Mouse (Mus musculus): ENCODE results near the gene Ubxn6. TPM values are rescaled to one million over a fixed set of nuclear protein-coding genes. Genes with fewer than 3 reads are reported as not detected.
A peak's percentile ranks its signal among the peaks of the same experiment; 100 is the strongest.

Ubxn6 gene
- polyA plus RNA-seq, 1 experiment from 2014 or later, result 58.1 TPM

DNA sequence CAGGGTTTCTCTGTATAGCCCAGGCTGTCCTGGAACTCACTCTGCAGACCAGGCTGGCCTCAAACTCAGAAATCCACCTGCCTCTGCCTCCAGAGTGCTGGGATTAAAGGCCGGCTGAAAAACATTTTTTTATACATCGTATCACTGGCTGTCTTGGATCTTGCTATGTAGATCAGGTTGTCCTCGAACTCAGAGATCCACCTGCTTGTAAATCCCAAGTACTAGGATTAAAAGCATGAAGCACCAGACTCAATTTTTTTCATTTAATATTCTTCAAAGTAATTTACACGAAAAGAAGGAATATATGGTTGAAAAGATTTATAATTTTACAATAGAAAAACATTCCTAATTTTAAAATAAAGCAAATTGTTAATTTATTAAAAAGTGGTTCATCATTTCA lies 35.5 kb downstream of the Ubxn6 start:
- Histone ChIP-seq H3K27me3 (no peaks in the 10 kb centered on the region), H3K36me3 (peaks cover 14% of the 10 kb centered on the region)

DNA sequence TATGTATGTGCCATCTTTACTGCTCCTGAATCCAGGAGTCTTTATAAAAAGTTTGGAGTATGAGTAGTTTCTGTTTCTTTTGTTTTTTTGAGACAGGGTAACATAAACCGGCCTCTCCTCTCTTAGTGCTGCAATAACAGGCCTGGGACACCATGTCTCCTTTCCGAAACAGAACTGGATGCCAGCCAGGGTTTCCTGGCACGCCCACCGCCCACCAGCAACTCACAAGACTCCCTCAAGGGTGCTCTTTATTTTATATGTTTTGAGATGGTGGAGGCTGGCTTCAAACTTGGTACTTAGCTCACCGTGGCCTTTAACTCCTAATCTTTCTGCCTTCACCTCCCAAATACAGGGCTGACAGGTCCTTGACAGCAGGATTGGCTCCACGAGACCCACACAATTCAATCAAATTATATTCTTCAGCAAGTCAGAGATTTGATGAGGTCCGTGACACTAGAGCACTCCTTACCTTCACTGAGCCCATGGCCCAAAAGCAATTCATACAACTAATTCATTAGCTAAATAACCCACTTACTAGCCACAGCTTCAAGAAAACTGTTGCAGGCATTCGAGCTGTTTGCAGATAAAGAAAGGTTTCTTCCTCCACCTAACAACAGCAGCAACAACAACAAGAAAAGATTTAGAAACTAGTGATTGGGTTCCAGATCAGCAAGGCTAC lies 36.1 kb downstream of the Ubxn6 start:
- ATAC-seq (ENCODE audit: low FRiP score, low read depth), result no peak
- no peaks in the 10 kb centered on the region for H3K9me3 ChIP-seq
- H3K4me3 ChIP-seq, result no peak overlapping the region
- H3K4me1 ChIP-seq, result peaks cover 42% of the 10 kb centered on the region
- H3K36me3 ChIP-seq, result peaks cover 14% of the 10 kb centered on the region
- 89% methylated on average over 8 of the region's 8 CpGs for WGBS
- no peak overlapping the region for H3K27ac ChIP-seq (replicated peaks)
- H3K9ac ChIP-seq (replicated peaks), result no peak overlapping the region
- H3K4me2 ChIP-seq (replicated peaks), result no peak overlapping the region
- H3K27me3 ChIP-seq, result no peaks in the 10 kb centered on the region

More for the DNA sequence above, 35.5 kb downstream of the Ubxn6 start:
- Histone ChIP-seq H3K4me1 (peaks cover 37% of the 10 kb centered on the region), H3K27ac (replicated peaks) (no peak overlapping the region), H3K4me3 (peak overlapping the region; percentile 87; the same call in 1 of the 2 replicates), H3K9ac (replicated peaks) (no peak overlapping the region), H3K9me3 (no peaks in the 10 kb centered on the region), H3K4me2 (replicated peaks) (peak overlapping the region; percentile 93)
- WGBS, result 74% methylated on average over 4 of the region's 4 CpGs
- no peak for ATAC-seq (ENCODE audit: low FRiP score, low read depth)

DNA sequence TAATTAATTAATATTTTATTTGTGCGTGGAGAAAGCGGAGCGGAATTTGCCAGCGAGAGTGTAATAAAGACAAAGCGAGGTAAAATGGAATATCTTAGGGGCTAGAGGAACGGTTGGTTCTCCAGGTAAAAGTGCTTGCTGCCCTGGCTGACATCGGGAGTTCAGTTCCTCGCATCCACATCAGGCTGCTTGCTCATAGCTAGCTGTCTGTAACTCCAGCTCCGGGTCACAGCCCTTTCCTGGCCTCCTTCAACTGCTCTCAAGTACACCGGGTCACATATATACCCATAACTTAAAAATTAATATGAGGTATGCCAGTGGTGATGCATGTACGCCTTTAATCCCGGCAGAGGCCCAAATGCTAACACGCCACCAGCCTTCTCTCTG lies 37.9 kb downstream of the Ubxn6 start:
- H3K9ac ChIP-seq (replicated peaks), result no peak overlapping the region; the same call in 1 of the 2 replicates
- peaks cover 26% of the 10 kb centered on the region for H3K36me3 ChIP-seq
- peak overlapping the region; percentile 85; the same call in 1 of the 2 replicates for H3K4me3 ChIP-seq
- H3K9me3 ChIP-seq, result no peaks in the 10 kb centered on the region
- WGBS, result 37% methylated on average over 13 of the region's 13 CpGs
- peak; percentile 25 for ATAC-seq (ENCODE audit: low FRiP score, low read depth)
- H3K4me2 ChIP-seq (replicated peaks), result peak overlapping the region; percentile 67
- no peak overlapping the region for H3K27ac ChIP-seq (replicated peaks)
- H3K4me1 ChIP-seq, result peaks cover 41% of the 10 kb centered on the region
- H3K27me3 ChIP-seq, result no peaks in the 10 kb centered on the region

DNA sequence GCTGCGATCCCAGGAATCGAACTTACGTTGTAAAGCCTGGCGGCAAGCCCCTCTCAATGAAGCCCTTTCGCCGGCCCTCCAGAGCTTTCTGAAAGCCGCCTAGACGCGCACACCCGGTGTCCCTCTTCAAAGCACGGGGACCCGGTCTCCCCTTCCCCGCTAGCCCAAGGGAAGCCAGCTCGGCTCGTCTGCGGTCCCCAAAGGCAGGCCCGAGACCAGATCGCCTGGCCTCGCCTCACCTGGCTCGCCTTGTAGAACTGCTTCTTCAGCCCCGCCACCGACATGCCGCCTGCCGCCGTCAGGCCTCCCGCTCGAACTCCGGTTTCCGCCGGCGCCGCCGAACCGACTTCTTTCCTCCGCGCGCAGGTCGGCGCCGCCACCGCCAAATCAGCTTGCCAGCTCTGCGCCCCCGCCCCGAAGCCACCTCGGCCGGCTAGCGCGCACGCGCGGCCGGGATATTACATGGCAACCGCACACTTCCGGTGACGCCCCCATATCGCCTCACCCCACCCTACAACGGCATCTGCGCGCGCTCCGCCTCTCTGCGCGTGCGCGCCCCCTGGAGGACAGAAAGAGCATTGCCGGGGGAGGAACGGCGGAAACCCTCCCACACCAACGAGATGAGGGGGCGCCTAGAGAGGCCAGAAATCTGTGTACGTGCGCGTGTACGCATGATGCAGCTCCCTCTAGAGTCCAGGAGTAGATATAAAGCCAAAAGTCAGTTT lies 38.5 kb downstream of the Ubxn6 start, which contains the start of gene Sh3gl1:
Gene Sh3gl1 (minus strand): TSS at position 460 of the 725 bp plus-strand sequence.
- Histone ChIP-seq H3K9ac (replicated peaks) (peak within 1 kb of the TSS; percentile 87), H3K4me1 (peaks cover 36% of the 10 kb centered on the region), H3K27ac (replicated peaks) (peak within 1 kb of the TSS; percentile 90), H3K27me3 (no peaks in the 10 kb centered on the region), H3K4me2 (replicated peaks) (peak within 1 kb of the TSS; percentile 67), H3K4me3 (peak within 1 kb of the TSS; percentile 85), H3K36me3 (peaks cover 26% of the 10 kb centered on the region), H3K9me3 (no peaks in the 10 kb centered on the region)
- under 1% methylated on average over 74 of the region's 74 CpGs for WGBS
- ATAC-seq (ENCODE audit: low FRiP score, low read depth), result peak; percentile 90

- Histone ChIP-seq H3K4me3 (peak overlapping the region; percentile 85), H3K9me3 (no peaks in the 10 kb centered on the region), H3K4me1 (peaks cover 26% of the 10 kb centered on the region), H3K4me2 (replicated peaks) (peak overlapping the region; percentile 67), H3K27ac (replicated peaks) (no peak overlapping the region), H3K36me3 (peaks cover 26% of the 10 kb centered on the region), H3K27me3 (no peaks in the 10 kb centered on the region), H3K9ac (replicated peaks) (peak overlapping the region; percentile 87)
- 81% methylated on average over 4 of the region's 4 CpGs for WGBS
- ATAC-seq (ENCODE audit: low FRiP score, low read depth), result no peak
Measured at GRCm38 (mm10) chr17:56035216-56035615, 39.6 kb downstream of the Ubxn6 start.

DNA sequence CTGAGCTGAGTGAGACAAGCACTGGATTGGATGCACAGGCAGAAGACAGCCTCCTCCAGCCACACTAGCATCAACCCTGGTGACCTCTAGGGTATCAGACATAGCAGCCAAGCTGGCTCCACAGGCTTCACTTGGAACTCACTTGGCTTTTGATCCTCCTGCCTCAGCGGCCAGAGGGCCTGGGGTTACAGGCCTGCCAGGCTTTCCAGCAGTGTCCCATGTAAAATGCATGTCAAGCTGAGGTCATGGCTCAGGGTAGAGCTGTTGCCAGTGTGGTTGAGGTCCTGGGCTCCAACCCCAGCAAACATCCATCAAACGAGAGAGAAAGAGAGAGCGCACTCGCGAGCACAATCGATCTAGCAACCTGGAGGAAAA lies 40.1 kb downstream of the Ubxn6 start:
- no peak overlapping the region for H3K4me3 ChIP-seq
- peaks cover 28% of the 10 kb centered on the region for H3K36me3 ChIP-seq
- H3K4me1 ChIP-seq, result peaks cover 26% of the 10 kb centered on the region
- H3K9me3 ChIP-seq, result no peaks in the 10 kb centered on the region
- H3K9ac ChIP-seq (replicated peaks), result peak overlapping the region; percentile 87; the same call in 1 of the 2 replicates
- WGBS, result 97% methylated on average over 6 of the region's 6 CpGs
- no peaks in the 10 kb centered on the region for H3K27me3 ChIP-seq
- H3K27ac ChIP-seq (replicated peaks), result no peak overlapping the region
- no peak for ATAC-seq (ENCODE audit: low FRiP score, low read depth)
- H3K4me2 ChIP-seq (replicated peaks), result 0 out of 2 replicates have a peak overlapping the region, but pooled peaks have one; percentile 2

- H3K4me3 ChIP-seq, result no peak overlapping the region
- WGBS, result 91% methylated on average over 7 of the region's 7 CpGs
- peaks cover 33% of the 10 kb centered on the region for H3K36me3 ChIP-seq
Measured at GRCm38 (mm10) chr17:56034040-56034725, 40.6 kb downstream of the Ubxn6 start.

DNA sequence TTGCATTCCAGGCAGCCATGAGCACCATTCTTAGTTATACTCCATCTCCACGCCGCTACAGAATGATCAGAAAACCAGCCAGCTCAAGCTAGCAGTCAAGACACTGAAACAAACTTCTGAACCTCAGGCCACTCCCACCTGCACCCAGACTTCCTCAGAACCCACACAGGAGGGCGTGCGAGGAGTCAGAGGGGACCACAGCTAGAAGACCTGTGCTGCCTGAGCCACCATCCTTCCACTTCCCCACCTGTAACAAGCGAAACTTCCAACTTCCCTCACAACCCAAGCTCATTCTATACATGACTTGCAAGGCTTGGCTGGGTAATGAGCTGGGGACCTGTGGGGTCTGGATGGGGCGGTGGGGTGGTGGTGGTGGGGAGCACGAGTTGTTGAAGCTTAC lies 42.0 kb downstream of the Ubxn6 start:
- no peak overlapping the region for H3K4me2 ChIP-seq (replicated peaks)
- no peak overlapping the region for H3K27ac ChIP-seq (replicated peaks)
- 0 out of 2 replicates have a peak overlapping the region, but pooled peaks have one; percentile 1 for H3K9ac ChIP-seq (replicated peaks)
- H3K36me3 ChIP-seq, result peaks cover 40% of the 10 kb centered on the region
- no peak overlapping the region for H3K4me3 ChIP-seq
- H3K9me3 ChIP-seq, result no peaks in the 10 kb centered on the region
- 81% methylated on average over 7 of the region's 7 CpGs for WGBS
- ATAC-seq (ENCODE audit: low FRiP score, low read depth), result no peak
- no peaks in the 10 kb centered on the region for H3K27me3 ChIP-seq
- peaks cover 26% of the 10 kb centered on the region for H3K4me1 ChIP-seq

More at GRCm38 (mm10) chr17:56034040-56034725, 40.6 kb downstream of the Ubxn6 start:
- Histone ChIP-seq H3K9ac (replicated peaks) (0 out of 2 replicates have a peak overlapping the region, but pooled peaks have one; percentile 4), H3K4me2 (replicated peaks) (0 out of 2 replicates have a peak overlapping the region, but pooled peaks have one; percentile 2), H3K27me3 (no peaks in the 10 kb centered on the region), H3K9me3 (no peaks in the 10 kb centered on the region), H3K27ac (replicated peaks) (no peak overlapping the region), H3K4me1 (peaks cover 26% of the 10 kb centered on the region)
- no peak for ATAC-seq (ENCODE audit: low FRiP score, low read depth)

- H3K27me3 ChIP-seq, result no peaks in the 10 kb centered on the region
- H3K4me2 ChIP-seq (replicated peaks), result no peak overlapping the region
- WGBS, result 75% methylated on average over 6 of the region's 6 CpGs
- ATAC-seq (ENCODE audit: low FRiP score, low read depth), result no peak
- H3K27ac ChIP-seq (replicated peaks), result no peak overlapping the region
- peaks cover 25% of the 10 kb centered on the region for H3K4me1 ChIP-seq
- H3K4me3 ChIP-seq, result no peak overlapping the region
- no peak overlapping the region for H3K9ac ChIP-seq (replicated peaks)
- no peaks in the 10 kb centered on the region for H3K9me3 ChIP-seq
- peaks cover 40% of the 10 kb centered on the region for H3K36me3 ChIP-seq
Measured at GRCm38 (mm10) chr17:56032127-56032733, 42.6 kb downstream of the Ubxn6 start.

- H3K36me3 ChIP-seq, result peaks cover 43% of the 10 kb centered on the region
- H3K4me1 ChIP-seq, result peaks cover 21% of the 10 kb centered on the region
- H3K9ac ChIP-seq (replicated peaks), result 0 out of 2 replicates have a peak overlapping the region, but pooled peaks have one; percentile 15
- no peaks in the 10 kb centered on the region for H3K9me3 ChIP-seq
- 95% methylated on average over 7 of the region's 7 CpGs for WGBS
- H3K27ac ChIP-seq (replicated peaks), result no peak overlapping the region
- H3K4me2 ChIP-seq (replicated peaks), result no peak overlapping the region
- no peaks in the 10 kb centered on the region for H3K27me3 ChIP-seq
- ATAC-seq (ENCODE audit: low FRiP score, low read depth), result no peak
- no peak overlapping the region for H3K4me3 ChIP-seq
Measured at GRCm38 (mm10) chr17:56031431-56031830, 43.4 kb downstream of the Ubxn6 start.

GRCm38 (mm10) chr17:56030919-56031318 lies 43.9 kb downstream of the Ubxn6 start:
- Histone ChIP-seq H3K9me3 (no peaks in the 10 kb centered on the region), H3K4me2 (replicated peaks) (no peak overlapping the region), H3K36me3 (peaks cover 43% of the 10 kb centered on the region), H3K27ac (replicated peaks) (no peak overlapping the region), H3K9ac (replicated peaks) (0 out of 2 replicates have a peak overlapping the region, but pooled peaks have one; percentile 15), H3K27me3 (no peaks in the 10 kb centered on the region), H3K4me1 (peaks cover 21% of the 10 kb centered on the region), H3K4me3 (no peak overlapping the region)
- 81% methylated on average over 5 of the region's 5 CpGs for WGBS
- no peak for ATAC-seq (ENCODE audit: low FRiP score, low read depth)
